Mouse (Mus musculus) lung, postnatal 14 days (tissue): ENCODE data around the gene Tmem186.

Experiments used
- DNase-seq: peaks from one replicate; pipeline ENCODE4 v3.0.0; 2021

The Tmem186 gene

DNA sequence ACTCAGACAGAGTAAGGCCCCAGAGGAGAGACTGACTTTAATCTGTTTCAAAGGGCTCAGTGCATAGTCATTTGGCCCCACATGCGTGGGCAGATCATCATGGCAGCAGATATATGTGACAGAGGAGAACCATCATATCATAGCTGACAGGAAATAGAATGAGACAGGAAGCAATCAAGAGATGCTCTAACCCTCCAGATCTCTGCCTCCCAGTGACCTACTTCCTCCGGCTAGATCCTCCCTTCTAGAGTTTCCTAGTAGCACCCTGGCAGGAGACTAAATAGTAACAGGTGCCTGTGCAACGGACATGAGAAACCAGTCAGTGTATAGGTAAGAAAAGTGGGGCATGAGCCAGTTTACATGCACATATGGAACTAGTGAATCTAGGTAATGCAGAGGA, 27.1 kb downstream of the Tmem186 start:
- no peak for DNase-seq

DNA sequence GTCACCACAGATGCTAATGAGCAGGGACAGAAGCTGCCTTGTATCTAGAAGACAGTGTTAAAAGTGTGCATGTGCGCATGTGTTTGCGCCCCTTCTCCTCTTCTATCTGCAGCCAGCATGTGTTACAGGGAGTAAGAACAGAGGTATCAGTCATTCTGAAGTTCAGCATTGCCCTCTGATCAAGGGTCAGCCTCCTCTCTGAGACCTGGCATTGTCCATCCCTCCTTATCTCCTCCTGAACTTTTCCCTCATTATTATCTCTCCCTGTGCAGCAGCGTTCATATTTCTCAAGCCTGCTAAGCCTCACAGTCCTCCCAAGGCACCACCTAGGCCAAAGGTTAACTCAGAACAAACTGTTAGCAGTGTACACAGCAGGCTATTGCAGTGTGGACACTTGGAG, 33.7 kb downstream of the Tmem186 start:
- DNase-seq, result no peak

DNA sequence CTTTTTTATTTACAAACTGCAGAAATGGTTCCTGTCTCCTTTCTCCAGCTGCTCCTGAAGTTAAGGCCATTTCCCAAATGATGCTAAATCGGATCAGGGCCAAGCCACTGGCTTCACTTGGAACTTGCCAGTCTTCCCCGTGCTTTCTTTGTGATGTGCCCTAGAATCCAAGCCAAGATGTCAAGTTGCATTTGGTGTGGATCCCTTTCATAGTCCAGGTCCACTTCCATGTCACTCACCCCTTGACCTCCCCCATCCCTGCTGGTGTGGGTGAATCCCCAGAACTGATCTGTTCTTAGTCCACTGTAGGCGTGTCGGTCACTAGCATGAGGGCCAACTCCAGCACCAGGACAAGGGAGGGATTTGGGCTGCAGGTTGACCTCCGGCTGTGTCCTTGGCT, 40.0 kb downstream of the Tmem186 start:
- no peak for DNase-seq

- no peak for DNase-seq
These were observed 41.2 kb downstream of the Tmem186 start for GRCm38 (mm10) chr16:8596336-8596735.

DNA sequence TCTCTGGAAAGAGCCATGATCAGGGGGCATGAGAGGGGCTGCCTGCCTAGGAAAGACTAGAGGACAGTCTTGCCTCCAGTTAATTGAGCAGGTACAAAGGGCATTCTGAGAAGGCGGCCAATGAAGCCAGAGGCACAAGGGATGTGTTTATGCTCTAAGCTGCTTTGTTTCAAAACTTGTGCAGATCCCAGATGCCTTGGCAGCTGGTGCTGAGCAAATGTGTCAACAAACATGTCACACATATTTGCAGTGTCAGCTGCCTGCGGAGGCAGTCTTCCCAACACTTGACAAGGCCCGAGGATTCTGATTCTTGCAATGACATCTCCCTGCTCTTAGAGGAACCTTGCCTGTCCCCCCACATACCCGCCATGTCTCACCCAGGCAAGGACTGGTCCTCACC, 42.1 kb downstream of the Tmem186 start:
- peak; percentile 10 for DNase-seq

GRCm38 (mm10) chr16:8585056-8585455, 52.5 kb downstream of the Tmem186 start:
- no peak for DNase-seq

- no peak for DNase-seq
These were observed 53.3 kb downstream of the Tmem186 start for GRCm38 (mm10) chr16:8584248-8584647.
